Mouse (Mus musculus): ENCODE data around the gene Lrp5.

DNA sequence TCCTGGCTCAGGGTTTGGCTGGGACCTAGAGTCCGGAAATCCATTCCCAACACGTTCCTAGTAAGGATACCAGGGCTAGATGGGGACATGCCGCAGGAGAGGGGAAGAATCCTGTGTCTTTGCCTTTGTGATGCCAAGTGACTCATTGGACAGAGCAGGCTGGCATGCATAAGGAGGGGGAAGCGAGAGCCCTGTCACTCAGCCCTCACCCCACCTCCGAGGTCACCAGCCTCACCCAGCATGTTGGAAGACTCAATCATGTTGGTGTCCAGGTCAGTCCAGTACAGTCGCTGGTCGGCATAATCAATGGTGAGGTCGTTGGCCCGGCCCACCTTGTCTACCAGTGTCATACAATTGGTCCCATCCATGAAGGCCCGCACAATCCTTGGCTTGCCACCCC lies 72.4 kb downstream of the Lrp5 start:
- TF ChIP-seq POLR2A (IDR thresholded peaks at IDR 0.05; ENCODE audit: control insufficient read depth in 1 of 2, insufficient read depth in 1 of 2, low read depth in 1 of 2, low read length in 2 of 2, poor library complexity in 1 of 2) (no peak), KAT2A (conservative IDR thresholded peaks at IDR 0.05; ENCODE audit: low read depth, low read length) (no peak), EP300 (IDR thresholded peaks at IDR 0.05; ENCODE audit: low read depth in 1 of 2, low read length in 2 of 2) (no peak)

Measured in MEL (cell line).